Mouse (Mus musculus): Measurements from ENCODE around the gene Fndc3c1.
"Not testable (repeated sequence)": the region's sequence is repeated elsewhere in the genome, so short reads cannot be mapped to it uniquely, and the experiment has no call there.

The Fndc3c1 gene

GRCm38 (mm10) chrX:106485101-106485651 is at the start of gene Fndc3c1:
Gene Fndc3c1, minus strand, starts transcription at chrX:106485401.
- in situ Hi-C loops (cut with MboI; ENCODE audit: low sequenced_read_pairs): no loop called here

GRCm38 (mm10) chrX:106486451-106486850 is 1.2 kb upstream of the Fndc3c1 start:
- in situ Hi-C loops (cut with MboI; ENCODE audit: low sequenced_read_pairs): no loop called here

GRCm38 (mm10) chrX:106485671-106486070 is 470 bp upstream of the Fndc3c1 start:
- in situ Hi-C loops (cut with MboI; ENCODE audit: low sequenced_read_pairs): no loop called here

GRCm38 (mm10) chrX:106479891-106480290 is 5.3 kb downstream of the Fndc3c1 start:
- in situ Hi-C loops (cut with MboI; ENCODE audit: low sequenced_read_pairs): not testable (repeated sequence)

- in situ Hi-C loops (cut with MboI; ENCODE audit: low sequenced_read_pairs): no loop called here
These were observed 99.9 kb downstream of the Fndc3c1 start for GRCm38 (mm10) chrX:106385304-106385703.

- in situ Hi-C loops (cut with MboI; ENCODE audit: low sequenced_read_pairs): no loop called here
These were observed 104.6 kb downstream of the Fndc3c1 start for GRCm38 (mm10) chrX:106380608-106381007.

Data from CH12F3 (cell line).